Mouse (Mus musculus): Measurements from ENCODE around the gene Cdk6. TPM values are rescaled to one million over a fixed set of nuclear protein-coding genes. Genes with fewer than 3 reads are reported as not detected.

Gene Cdk6
- total and polyA plus RNA-seq, 2 experiments from 2014 or later = 12.2 to 16.5 TPM

DNA sequence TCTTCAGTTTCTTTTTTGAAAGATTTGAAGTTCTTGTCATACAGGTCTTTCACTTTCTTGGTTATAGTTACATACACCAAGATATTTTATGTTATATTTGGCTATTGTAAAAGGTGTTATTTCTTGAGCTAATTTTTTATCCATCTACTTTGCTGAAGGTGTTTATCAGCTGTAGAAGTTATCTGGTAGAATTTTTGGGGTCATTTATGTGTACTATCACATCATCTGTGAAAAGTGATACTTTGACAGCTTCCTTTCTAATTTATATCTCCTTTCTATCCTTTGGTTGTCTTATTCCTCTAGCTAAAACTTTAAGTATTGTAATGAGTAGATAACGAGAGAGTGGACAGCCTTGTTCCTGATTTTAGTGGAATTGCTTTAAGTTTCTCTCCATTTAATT, 210.2 kb downstream of the Cdk6 start:
- Histone ChIP-seq H3K4me1 (ENCODE audit: insufficient read depth, low read length) (no peaks in the 10 kb centered on the region), H3K9me3 (ENCODE audit: low read length) (no peaks in the 10 kb centered on the region), H3K4me3 (ENCODE audit: low read length) (no peak overlapping the region), H3K27me3 (ENCODE audit: insufficient read depth, low read length) (no peaks in the 10 kb centered on the region), H3K9ac (replicated peaks; ENCODE audit: low read length) (no peak overlapping the region), H3K27ac (no peak overlapping the region), H3K36me3 (ENCODE audit: insufficient read depth, low read length) (peaks cover 5% of the 10 kb centered on the region; the same call in 1 of the 2 replicates), H3K4me2 (ENCODE audit: low read depth, low read length) (no peak overlapping the region)
- 100% methylated on average over 1 of the region's 1 CpGs for WGBS
- TF ChIP-seq CTCF (IDR thresholded peaks at IDR 0.05; ENCODE audit: low read depth) = no peak
- ATAC-seq (no peak), DNase-seq (ENCODE audit: low spot score) (no peak)

DNA sequence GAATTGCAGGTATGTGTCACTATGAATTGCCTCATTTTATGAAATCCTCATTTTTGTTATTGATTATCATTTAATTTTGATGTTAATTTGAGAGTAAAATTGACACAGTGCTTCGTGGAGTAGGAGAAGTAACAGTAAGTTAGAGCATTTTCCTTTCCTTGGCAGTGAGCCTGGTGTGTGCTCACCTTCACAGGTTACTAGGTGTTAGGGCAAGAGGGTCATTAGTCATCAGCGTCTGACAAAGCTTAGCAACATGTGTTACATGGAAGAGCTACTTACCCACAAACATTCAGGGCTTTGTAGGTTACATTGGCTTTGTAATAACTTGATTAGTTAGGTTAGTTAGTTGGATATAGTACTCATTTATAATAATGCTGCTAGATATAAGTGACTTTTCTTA, 212.9 kb downstream of the Cdk6 start:
- Histone ChIP-seq H3K36me3 (ENCODE audit: insufficient read depth, low read length) (peaks cover 25% of the 10 kb centered on the region), H3K27ac (no peak overlapping the region), H3K27me3 (ENCODE audit: insufficient read depth, low read length) (no peaks in the 10 kb centered on the region), H3K4me3 (ENCODE audit: low read length) (no peak overlapping the region), H3K9ac (replicated peaks; ENCODE audit: low read length) (no peak overlapping the region), H3K4me2 (ENCODE audit: low read depth, low read length) (no peak overlapping the region), H3K4me1 (ENCODE audit: insufficient read depth, low read length) (no peaks in the 10 kb centered on the region), H3K9me3 (ENCODE audit: low read length) (no peaks in the 10 kb centered on the region)
- 90% methylated on average over 2 of the region's 2 CpGs for WGBS
- no peak for TF ChIP-seq CTCF (IDR thresholded peaks at IDR 0.05; ENCODE audit: low read depth)
- ATAC-seq = no peak
- DNase-seq (ENCODE audit: low spot score) = no peak

DNA sequence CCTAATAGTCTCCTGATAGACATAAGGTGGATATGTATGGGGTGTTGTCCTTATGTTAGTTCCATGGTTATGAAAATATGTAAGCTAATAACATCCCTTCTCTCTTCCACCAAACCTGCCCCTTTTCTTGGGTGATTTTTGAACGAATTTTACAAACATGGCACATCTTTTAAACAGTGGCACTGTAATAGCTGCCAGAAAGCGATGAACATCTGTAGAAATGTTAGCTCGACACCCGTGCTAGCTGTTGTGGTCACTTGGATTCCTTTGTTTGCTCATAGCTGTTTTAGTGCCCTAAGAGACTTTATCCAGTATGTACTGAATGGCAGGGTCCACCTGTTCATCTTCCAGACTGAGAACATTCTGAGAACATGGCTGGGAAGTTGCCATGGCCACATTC, 230.0 kb downstream of the Cdk6 start, which contains the start of gene 1700109H08Rik:
Gene 1700109H08Rik, plus strand, starts transcription at position 301 of the 400 bp plus-strand sequence.
- no peak within 1 kb of the TSS for H3K9ac ChIP-seq (replicated peaks; ENCODE audit: low read length)
- 0 out of 2 replicates have a peak, but pooled peaks cover 4% of the 10 kb centered on the region for H3K9me3 ChIP-seq (ENCODE audit: low read length)
- peaks cover 71% of the 10 kb centered on the region for H3K36me3 ChIP-seq (ENCODE audit: insufficient read depth, low read length)
- H3K4me3 ChIP-seq (ENCODE audit: low read length) = no peak within 1 kb of the TSS
- no peak for TF ChIP-seq CTCF (IDR thresholded peaks at IDR 0.05; ENCODE audit: low read depth)
- H3K27me3 ChIP-seq (ENCODE audit: insufficient read depth, low read length) = no peaks in the 10 kb centered on the region
- H3K4me2 ChIP-seq (ENCODE audit: low read depth, low read length) = no peak within 1 kb of the TSS
- no peaks in the 10 kb centered on the region for H3K4me1 ChIP-seq (ENCODE audit: insufficient read depth, low read length)
- DNase-seq (ENCODE audit: low spot score) (no peak), ATAC-seq (no peak)
- 97% methylated on average over 4 of the region's 4 CpGs for WGBS
- no peak within 1 kb of the TSS for H3K27ac ChIP-seq

DNA sequence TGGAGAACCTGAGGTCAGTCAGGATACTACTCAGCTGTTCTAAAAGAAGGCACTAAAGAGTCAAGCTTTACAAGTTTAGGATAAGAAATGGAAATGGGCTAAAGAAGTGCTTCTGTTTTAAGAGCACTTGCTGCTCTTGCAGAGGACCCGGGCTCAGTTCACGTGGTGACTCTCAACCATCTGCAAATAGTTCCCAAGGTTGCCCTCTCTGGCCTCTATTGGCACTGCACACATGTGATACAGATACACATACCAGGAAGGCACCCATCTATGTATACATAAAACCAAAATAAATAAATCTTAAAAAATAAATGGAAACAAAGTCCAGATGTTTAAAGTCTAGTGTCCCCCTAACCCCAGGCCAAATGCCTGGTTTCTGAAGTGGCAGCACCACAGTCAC, 233.5 kb downstream of the Cdk6 start:
- H3K4me3 ChIP-seq (ENCODE audit: low read length) = no peak overlapping the region
- no peak overlapping the region for H3K4me2 ChIP-seq (ENCODE audit: low read depth, low read length)
- DNase-seq (ENCODE audit: low spot score) = no peak
- no peak overlapping the region for H3K27ac ChIP-seq
- no peak for ATAC-seq
- peaks cover 75% of the 10 kb centered on the region for H3K36me3 ChIP-seq (ENCODE audit: insufficient read depth, low read length)
- H3K9me3 ChIP-seq (ENCODE audit: low read length) = 0 out of 2 replicates have a peak, but pooled peaks cover 4% of the 10 kb centered on the region
- no peaks in the 10 kb centered on the region for H3K27me3 ChIP-seq (ENCODE audit: insufficient read depth, low read length)
- 96% methylated on average over 2 of the region's 2 CpGs for WGBS
- H3K4me1 ChIP-seq (ENCODE audit: insufficient read depth, low read length) = no peaks in the 10 kb centered on the region
- TF ChIP-seq CTCF (IDR thresholded peaks at IDR 0.05; ENCODE audit: low read depth) = no peak
- no peak overlapping the region for H3K9ac ChIP-seq (replicated peaks; ENCODE audit: low read length)

DNA sequence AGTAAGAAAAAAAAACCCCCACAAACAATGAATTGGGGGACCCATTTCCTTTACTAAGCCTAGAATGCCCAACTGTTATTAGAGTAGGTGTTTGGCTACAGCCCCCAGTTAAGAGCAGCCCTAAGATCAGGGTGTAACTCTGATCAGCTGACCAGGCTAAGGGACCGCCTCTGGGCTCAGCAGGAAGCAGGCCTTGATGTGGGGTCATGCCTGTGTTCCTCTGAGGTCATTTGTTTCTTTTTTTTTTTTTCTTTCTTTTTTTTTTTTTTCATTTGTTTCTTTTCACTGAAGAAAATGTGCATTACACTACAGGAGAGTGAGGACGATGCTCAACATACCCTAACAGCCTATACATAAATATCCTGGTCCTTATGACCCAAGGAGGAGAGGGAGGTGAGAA, 236.7 kb downstream of the Cdk6 start:
- H3K4me2 ChIP-seq (ENCODE audit: low read depth, low read length) = no peak overlapping the region
- H3K36me3 ChIP-seq (ENCODE audit: insufficient read depth, low read length) = peaks cover 54% of the 10 kb centered on the region
- H3K4me1 ChIP-seq (ENCODE audit: insufficient read depth, low read length) = no peaks in the 10 kb centered on the region
- no peaks in the 10 kb centered on the region for H3K27me3 ChIP-seq (ENCODE audit: insufficient read depth, low read length)
- WGBS = 97% methylated on average over 2 of the region's 2 CpGs
- no peak overlapping the region for H3K4me3 ChIP-seq (ENCODE audit: low read length)
- no peak for ATAC-seq
- H3K27ac ChIP-seq = no peak overlapping the region
- TF ChIP-seq CTCF (IDR thresholded peaks at IDR 0.05; ENCODE audit: low read depth) = no peak
- DNase-seq (ENCODE audit: low spot score) = no peak
- no peak overlapping the region for H3K9ac ChIP-seq (replicated peaks; ENCODE audit: low read length)
- H3K9me3 ChIP-seq (ENCODE audit: low read length) = 0 out of 2 replicates have a peak, but pooled peaks cover 4% of the 10 kb centered on the region

DNA sequence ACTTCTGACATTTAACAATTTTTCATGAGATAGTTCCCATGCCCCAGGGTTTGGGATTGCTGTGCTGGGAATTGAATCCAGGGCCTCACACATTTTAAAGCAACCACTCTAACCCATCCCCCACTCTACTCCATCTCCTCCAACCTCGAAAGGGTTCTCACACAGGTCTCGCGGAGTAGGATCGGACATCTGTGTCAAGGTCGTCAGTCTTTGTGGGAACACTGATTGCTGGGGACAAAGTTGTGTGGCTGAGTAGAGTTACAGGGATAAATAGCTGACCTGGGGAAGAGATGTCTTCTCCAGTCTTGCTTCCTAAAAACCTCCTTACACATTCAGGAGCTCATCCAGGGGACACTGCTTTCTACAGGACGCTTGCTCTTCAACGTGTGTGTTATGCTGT, 237.8 kb downstream of the Cdk6 start:
- 93% methylated on average over 7 of the region's 7 CpGs for WGBS
- TF ChIP-seq CTCF (IDR thresholded peaks at IDR 0.05; ENCODE audit: low read depth) = no peak

More for the DNA sequence above, 237.8 kb downstream of the Cdk6 start:
- Histone ChIP-seq H3K4me1 (ENCODE audit: insufficient read depth, low read length) (no peaks in the 10 kb centered on the region), H3K9me3 (ENCODE audit: low read length) (0 out of 2 replicates have a peak, but pooled peaks cover 4% of the 10 kb centered on the region), H3K27ac (no peak overlapping the region), H3K27me3 (ENCODE audit: insufficient read depth, low read length) (no peaks in the 10 kb centered on the region), H3K9ac (replicated peaks; ENCODE audit: low read length) (no peak overlapping the region), H3K4me3 (ENCODE audit: low read length) (no peak overlapping the region), H3K36me3 (ENCODE audit: insufficient read depth, low read length) (peaks cover 52% of the 10 kb centered on the region), H3K4me2 (ENCODE audit: low read depth, low read length) (no peak overlapping the region)
- no peak for ATAC-seq
- DNase-seq (ENCODE audit: low spot score) = no peak

Other genes starting within 250 kb of the Cdk6 start
- 17.4 and 20.9 TPM in 2 replicates for gene Fam133b, start 202.3 kb downstream of the Cdk6 start, total RNA-seq (2014; rRNA removed)
- 25.6 and 28.0 TPM in 2 replicates for gene Fam133b, start 202.3 kb downstream of the Cdk6 start, polyA plus RNA-seq (2015; fragmentation: Nextera tagmentation; extraction: Ambion mirVana)
- 4.2 and 5.0 TPM in 2 replicates for gene 1700109H08Rik, start 230.1 kb downstream of the Cdk6 start, total RNA-seq (2014; rRNA removed)
- gene 1700109H08Rik, start 230.1 kb downstream of the Cdk6 start, polyA plus RNA-seq (2015; fragmentation: Nextera tagmentation; extraction: Ambion mirVana) = 3.2 and 3.8 TPM in 2 replicates

Measured in hindbrain, postnatal 0 days (tissue).